Mouse (Mus musculus) bone marrow macrophage, adult 2 months (primary cell): Measurements from ENCODE around the gene Arhgap30.

Experiments used
- CTCF ChIP-seq: IDR thresholded peaks from 2 replicates; pipeline ENCODE4 v1.5.1; 2012; ENCODE audit warnings: low read depth, mild to moderate bottlenecking, low read length, moderate library complexity
- POLR2A ChIP-seq: IDR thresholded peaks from 2 replicates; pipeline ENCODE4 v1.6.1; 2012; ENCODE audit warnings: mild to moderate bottlenecking, low read depth, low read length, borderline replicate concordance

GRCm38 (mm10) chr1:171425126-171425525 is 36.4 kb downstream of the Arhgap30 start:
- TF ChIP-seq POLR2A (no peak), CTCF (no peak)
